Mouse (Mus musculus): Measurements from ENCODE around the gene Lrrtm1. TPM values are rescaled to one million over a fixed set of nuclear protein-coding genes. Genes with fewer than 3 reads are reported as not detected.

Gene Lrrtm1
- polyA plus RNA-seq, 1 experiment from 2014 or later, result 0.94 TPM

DNA sequence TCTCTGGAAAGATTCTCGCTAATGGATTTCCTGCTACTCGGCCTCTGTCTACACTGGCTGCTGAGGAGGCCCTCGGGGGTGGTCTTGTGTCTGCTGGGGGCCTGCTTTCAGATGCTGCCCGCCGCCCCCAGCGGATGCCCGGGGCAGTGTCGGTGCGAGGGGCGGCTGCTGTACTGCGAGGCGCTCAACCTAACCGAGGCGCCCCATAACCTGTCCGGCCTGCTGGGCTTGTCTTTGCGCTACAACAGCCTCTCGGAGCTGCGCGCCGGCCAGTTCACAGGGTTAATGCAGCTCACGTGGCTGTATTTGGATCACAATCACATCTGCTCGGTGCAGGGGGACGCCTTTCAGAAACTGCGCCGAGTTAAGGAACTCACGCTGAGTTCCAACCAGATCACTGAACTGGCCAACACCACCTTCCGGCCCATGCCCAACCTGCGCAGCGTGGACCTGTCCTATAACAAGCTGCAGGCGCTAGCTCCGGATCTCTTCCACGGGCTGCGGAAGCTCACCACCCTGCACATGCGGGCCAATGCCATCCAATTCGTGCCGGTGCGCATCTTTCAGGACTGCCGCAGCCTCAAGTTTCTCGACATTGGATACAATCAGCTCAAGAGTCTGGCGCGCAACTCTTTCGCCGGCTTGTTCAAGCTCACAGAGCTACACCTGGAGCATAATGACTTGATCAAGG lies 1.2 kb downstream of the Lrrtm1 start:
- Histone ChIP-seq H3K9ac (0 out of 2 replicates have a peak overlapping the region, but pooled peaks have one; percentile 6), H3K4me1 (replicated peaks) (peaks cover 21% of the 10 kb centered on the region), H3K4me3 (peak overlapping the region; percentile 51), H3K36me3 (no peaks in the 10 kb centered on the region), H3K9me3 (replicated peaks) (no peaks in the 10 kb centered on the region), H3K4me2 (peak overlapping the region; percentile 89), H3K27me3 (peaks cover 67% of the 10 kb centered on the region), H3K27ac (no peak overlapping the region)
- 0 out of 2 replicates have a peak, but pooled peaks have one; percentile 10 for ATAC-seq (replicated peaks; ENCODE audit: insufficient number of reproducible peaks, insufficient read depth, low FRiP score, low read depth)
- under 1% methylated on average over 43 of the region's 43 CpGs for WGBS

DNA sequence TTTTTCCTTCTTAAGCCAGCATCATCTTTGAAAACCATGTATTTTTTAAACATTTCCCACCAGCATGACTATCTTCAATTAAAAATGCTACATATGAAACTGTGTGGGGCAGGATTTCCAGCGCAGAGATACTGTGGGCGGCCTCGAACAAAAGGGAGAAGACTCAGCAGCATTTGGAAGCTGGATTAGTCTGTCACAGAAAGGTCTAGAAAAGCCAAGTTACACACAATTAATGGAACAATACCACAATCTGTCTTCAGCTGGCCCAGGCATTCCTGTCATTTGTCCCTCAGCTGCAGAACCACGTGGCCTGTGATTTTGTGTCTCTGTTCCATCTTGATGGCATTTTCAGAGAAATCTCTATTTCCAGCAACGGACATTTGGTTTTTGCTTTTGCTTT lies 11.0 kb downstream of the Lrrtm1 start:
- Histone ChIP-seq H3K4me1 (replicated peaks) (no peaks in the 10 kb centered on the region), H3K36me3 (no peaks in the 10 kb centered on the region), H3K27me3 (no peaks in the 10 kb centered on the region), H3K4me2 (no peak overlapping the region), H3K9ac (no peak overlapping the region), H3K9me3 (replicated peaks) (no peaks in the 10 kb centered on the region), H3K4me3 (no peak overlapping the region), H3K27ac (no peak overlapping the region)
- no peak for ATAC-seq (replicated peaks; ENCODE audit: insufficient number of reproducible peaks, insufficient read depth, low FRiP score, low read depth)
- 72% methylated on average over 5 of the region's 5 CpGs for WGBS

DNA sequence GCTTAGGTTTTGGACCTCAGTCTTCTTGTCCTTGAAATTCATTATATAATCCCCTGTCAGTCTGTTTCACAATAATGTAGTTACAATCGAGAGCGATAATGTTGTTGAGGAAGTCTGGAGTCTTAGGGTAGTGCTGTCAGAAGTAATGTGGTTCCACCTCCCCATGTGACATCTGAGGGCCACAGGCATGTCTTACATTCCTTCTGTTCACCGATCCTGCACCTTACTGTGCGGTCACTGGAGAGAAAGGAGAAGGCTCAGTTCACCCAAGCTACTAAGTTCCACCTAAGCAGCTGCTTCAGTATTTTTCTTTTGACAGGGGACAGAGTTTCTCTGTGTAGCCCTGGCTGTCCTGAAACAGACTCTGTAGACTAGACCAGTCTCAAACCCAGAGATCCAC lies 13.9 kb downstream of the Lrrtm1 start:
- H3K4me1 ChIP-seq (replicated peaks), result no peaks in the 10 kb centered on the region
- ATAC-seq (replicated peaks; ENCODE audit: insufficient number of reproducible peaks, insufficient read depth, low FRiP score, low read depth), result no peak
- no peak overlapping the region for H3K4me3 ChIP-seq
- H3K9ac ChIP-seq, result no peak overlapping the region
- H3K36me3 ChIP-seq, result no peaks in the 10 kb centered on the region
- H3K4me2 ChIP-seq, result no peak overlapping the region
- H3K9me3 ChIP-seq (replicated peaks), result no peaks in the 10 kb centered on the region
- WGBS, result 83% methylated on average over 4 of the region's 4 CpGs
- no peak overlapping the region for H3K27ac ChIP-seq
- no peaks in the 10 kb centered on the region for H3K27me3 ChIP-seq

DNA sequence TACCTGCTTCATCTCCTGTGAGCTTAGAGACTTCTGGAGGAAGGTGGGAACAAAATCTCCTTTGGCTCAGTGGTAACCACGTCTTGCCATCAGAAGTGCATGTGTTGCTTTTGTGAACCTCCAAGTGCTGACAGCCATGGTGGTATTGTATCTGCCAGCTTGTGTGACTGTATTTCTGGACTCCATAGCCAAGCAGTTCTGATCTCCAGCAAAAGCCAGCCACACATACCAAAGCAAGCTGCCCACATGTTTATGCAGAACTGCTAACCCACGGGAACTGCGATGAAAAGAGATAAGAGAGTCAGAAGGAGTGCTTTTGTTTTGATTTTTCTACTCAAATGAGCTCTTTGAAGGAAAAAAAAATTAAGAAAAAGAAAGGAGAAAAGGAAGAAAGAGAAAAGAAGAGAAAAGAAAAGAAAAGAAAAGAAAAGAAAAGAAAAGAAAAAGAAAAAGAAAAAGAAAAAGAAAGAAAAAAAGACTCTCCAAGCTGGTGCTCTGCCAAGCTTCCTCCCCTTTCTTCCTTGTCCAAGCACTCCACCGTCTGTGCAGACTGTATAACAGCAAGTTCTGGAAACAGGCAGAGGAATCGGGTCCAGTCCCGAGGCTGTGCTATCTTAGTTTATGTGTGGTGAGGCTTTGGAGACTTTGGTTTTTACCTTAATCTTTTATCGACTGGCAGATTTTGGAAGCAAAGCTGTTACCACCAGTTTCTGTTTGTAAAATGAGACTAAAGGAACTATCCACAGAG lies 15.0 kb downstream of the Lrrtm1 start:
- no peak overlapping the region for H3K27ac ChIP-seq
- H3K4me1 ChIP-seq (replicated peaks), result no peaks in the 10 kb centered on the region
- no peak overlapping the region for H3K9ac ChIP-seq
- no peak overlapping the region for H3K4me3 ChIP-seq
- ATAC-seq (replicated peaks; ENCODE audit: insufficient number of reproducible peaks, insufficient read depth, low FRiP score, low read depth), result no peak
- no peak overlapping the region for H3K4me2 ChIP-seq
- no peaks in the 10 kb centered on the region for H3K27me3 ChIP-seq
- no peaks in the 10 kb centered on the region for H3K9me3 ChIP-seq (replicated peaks)
- H3K36me3 ChIP-seq, result no peaks in the 10 kb centered on the region
- 27% methylated on average over 7 of the region's 7 CpGs for WGBS

DNA sequence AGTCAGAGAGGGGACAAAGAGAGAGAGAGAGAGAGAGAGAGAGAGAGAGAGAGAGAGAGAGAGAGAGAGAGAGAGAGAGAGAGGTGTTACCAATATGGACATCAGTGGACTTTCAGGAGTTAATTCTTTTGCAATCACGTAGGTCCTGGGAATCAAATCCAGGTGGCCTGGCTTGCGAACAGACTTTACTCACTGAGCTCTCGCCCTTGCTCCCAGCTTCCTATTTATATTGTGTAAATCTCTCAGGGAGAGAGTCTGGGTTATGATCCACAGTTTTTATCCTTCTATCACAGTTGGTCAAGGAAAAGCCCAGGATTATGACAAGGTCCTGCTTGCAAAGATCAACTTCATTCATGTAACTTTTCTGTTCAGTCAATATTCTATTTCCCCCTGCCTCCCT lies 22.7 kb downstream of the Lrrtm1 start:
- no peak for ATAC-seq (replicated peaks; ENCODE audit: insufficient number of reproducible peaks, insufficient read depth, low FRiP score, low read depth)
- H3K4me3 ChIP-seq, result no peak overlapping the region
- WGBS, result 57% methylated on average over 3 of the region's 3 CpGs

DNA sequence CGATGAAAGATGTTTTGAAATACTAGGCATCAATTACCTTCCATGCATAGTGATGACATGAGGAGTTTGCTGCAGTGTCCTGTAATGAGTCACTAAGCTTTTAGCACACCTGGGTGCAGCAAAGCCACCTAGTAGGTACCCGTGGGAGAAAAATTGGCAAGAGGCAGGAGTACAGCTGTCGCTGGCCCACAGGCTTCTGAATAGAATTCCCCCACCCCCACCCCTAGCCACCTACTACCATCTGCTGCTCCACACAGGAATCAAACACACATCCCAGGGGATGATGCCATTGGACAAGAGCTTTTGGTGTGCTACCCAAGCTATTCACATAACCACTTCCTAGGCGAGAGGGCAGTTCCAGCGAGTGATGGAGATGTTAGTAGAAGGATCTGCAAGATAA lies 36.3 kb downstream of the Lrrtm1 start:
- Histone ChIP-seq H3K4me2 (no peak overlapping the region), H3K9ac (no peak overlapping the region), H3K27ac (no peak overlapping the region), H3K9me3 (replicated peaks) (no peaks in the 10 kb centered on the region), H3K4me3 (no peak overlapping the region), H3K27me3 (no peaks in the 10 kb centered on the region), H3K36me3 (no peaks in the 10 kb centered on the region), H3K4me1 (replicated peaks) (no peaks in the 10 kb centered on the region)
- no peak for ATAC-seq (replicated peaks; ENCODE audit: insufficient number of reproducible peaks, insufficient read depth, low FRiP score, low read depth)
- 76% methylated on average over 5 of the region's 5 CpGs for WGBS

More for the DNA sequence above, 22.7 kb downstream of the Lrrtm1 start:
- H3K9me3 ChIP-seq (replicated peaks), result no peaks in the 10 kb centered on the region
- H3K4me2 ChIP-seq, result no peak overlapping the region
- H3K9ac ChIP-seq, result no peak overlapping the region
- H3K4me1 ChIP-seq (replicated peaks), result no peaks in the 10 kb centered on the region
- H3K27me3 ChIP-seq, result no peaks in the 10 kb centered on the region
- H3K36me3 ChIP-seq, result no peaks in the 10 kb centered on the region
- no peak overlapping the region for H3K27ac ChIP-seq

DNA sequence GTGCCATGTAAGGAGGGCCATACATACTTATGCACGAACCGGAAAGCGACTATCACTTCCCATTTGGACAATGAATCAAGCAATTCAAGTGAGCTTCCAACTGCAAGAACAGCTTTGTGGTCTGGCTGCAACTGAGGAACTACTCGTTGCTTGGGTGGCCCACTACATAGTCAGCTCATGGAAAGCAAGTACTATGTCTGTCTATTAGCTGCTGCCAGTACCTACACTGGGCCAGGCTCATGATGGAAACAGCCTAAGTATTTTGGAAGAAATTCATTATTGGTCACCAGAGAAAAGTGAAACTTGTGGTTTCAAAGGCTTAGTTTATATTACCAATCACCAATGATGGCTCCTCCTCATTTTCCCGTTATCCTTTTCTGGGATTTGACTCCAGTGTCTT lies 43.8 kb downstream of the Lrrtm1 start:
- WGBS, result 78% methylated on average over 5 of the region's 5 CpGs
- H3K9ac ChIP-seq, result no peak overlapping the region
- H3K27ac ChIP-seq, result no peak overlapping the region
- no peaks in the 10 kb centered on the region for H3K27me3 ChIP-seq
- no peak overlapping the region for H3K4me2 ChIP-seq
- no peaks in the 10 kb centered on the region for H3K4me1 ChIP-seq (replicated peaks)
- no peak for ATAC-seq (replicated peaks; ENCODE audit: insufficient number of reproducible peaks, insufficient read depth, low FRiP score, low read depth)
- no peak overlapping the region for H3K4me3 ChIP-seq
- H3K36me3 ChIP-seq, result no peaks in the 10 kb centered on the region
- no peaks in the 10 kb centered on the region for H3K9me3 ChIP-seq (replicated peaks)

DNA sequence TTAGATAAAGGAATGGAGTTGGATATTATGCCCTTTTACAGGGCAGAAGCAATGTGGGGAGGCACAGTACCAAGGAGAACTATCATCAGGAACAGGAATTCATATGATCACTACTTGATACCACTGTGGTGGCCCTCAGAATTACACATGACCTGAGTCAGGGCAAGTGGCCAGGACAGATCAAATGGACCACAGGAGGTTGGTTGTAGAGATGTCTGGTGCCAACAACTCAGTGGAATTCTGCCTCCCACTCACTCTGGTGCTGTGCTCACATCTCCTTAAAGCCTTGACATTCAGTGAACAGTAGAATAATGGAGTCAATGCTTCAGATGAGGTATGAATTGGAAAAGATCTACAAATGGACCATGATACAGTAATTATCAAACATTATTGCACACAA lies 45.9 kb downstream of the Lrrtm1 start:
- Histone ChIP-seq H3K9me3 (replicated peaks) (no peaks in the 10 kb centered on the region), H3K9ac (no peak overlapping the region), H3K4me1 (replicated peaks) (no peaks in the 10 kb centered on the region), H3K4me3 (no peak overlapping the region), H3K27ac (no peak overlapping the region), H3K4me2 (no peak overlapping the region), H3K27me3 (no peaks in the 10 kb centered on the region), H3K36me3 (no peaks in the 10 kb centered on the region)
- ATAC-seq (replicated peaks; ENCODE audit: insufficient number of reproducible peaks, insufficient read depth, low FRiP score, low read depth), result no peak

DNA sequence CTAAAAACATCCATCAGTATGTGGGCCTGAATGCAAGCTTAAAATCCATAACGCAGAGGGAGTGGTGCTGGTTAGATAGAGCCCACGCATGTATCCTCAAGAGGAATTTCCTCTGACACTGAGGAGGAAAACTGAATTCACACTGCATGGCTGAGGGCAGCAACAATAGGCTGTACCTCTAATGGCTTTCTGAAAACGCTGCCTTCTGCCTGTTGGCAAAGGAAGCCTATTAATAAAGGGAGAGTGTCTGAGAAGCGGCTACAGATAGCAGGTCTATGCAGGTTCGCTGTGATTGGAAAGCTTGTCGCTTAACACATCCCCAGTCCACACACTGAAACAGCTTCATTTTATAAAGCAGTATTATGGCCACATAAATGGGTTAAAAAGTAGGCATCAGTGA lies 48.9 kb downstream of the Lrrtm1 start:
- no peaks in the 10 kb centered on the region for H3K36me3 ChIP-seq
- no peaks in the 10 kb centered on the region for H3K4me1 ChIP-seq (replicated peaks)
- WGBS, result 64% methylated on average over 6 of the region's 6 CpGs
- no peak overlapping the region for H3K4me2 ChIP-seq
- no peak overlapping the region for H3K9ac ChIP-seq
- no peak for ATAC-seq (replicated peaks; ENCODE audit: insufficient number of reproducible peaks, insufficient read depth, low FRiP score, low read depth)
- H3K9me3 ChIP-seq (replicated peaks), result no peaks in the 10 kb centered on the region
- H3K27me3 ChIP-seq, result no peaks in the 10 kb centered on the region
- no peak overlapping the region for H3K27ac ChIP-seq
- no peak overlapping the region for H3K4me3 ChIP-seq

DNA sequence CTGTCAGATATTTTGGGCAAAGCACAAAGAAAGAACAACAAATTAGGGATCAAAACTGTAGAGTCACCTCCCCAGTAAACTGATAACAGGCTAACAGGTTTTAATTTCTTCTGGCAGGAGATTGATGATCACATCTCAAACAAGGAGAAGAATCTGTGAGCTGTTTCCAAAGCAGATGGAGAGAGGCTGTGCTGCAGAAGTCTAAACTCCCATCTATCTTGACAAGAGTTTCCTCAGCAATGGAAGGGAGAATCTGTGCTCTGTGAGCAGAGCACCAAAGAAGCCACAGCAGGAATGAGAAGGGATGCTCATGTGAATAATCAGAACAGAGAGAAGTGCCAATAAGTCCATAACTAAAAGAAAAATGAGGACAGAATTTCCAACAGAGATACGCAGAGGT lies 58.8 kb downstream of the Lrrtm1 start:
- ATAC-seq (replicated peaks; ENCODE audit: insufficient number of reproducible peaks, insufficient read depth, low FRiP score, low read depth), result no peak
- no peaks in the 10 kb centered on the region for H3K27me3 ChIP-seq
- 69% methylated on average over 1 of the region's 1 CpGs for WGBS
- no peaks in the 10 kb centered on the region for H3K9me3 ChIP-seq (replicated peaks)
- H3K9ac ChIP-seq, result no peak overlapping the region
- no peak overlapping the region for H3K4me3 ChIP-seq
- H3K27ac ChIP-seq, result no peak overlapping the region
- no peak overlapping the region for H3K4me2 ChIP-seq
- no peaks in the 10 kb centered on the region for H3K36me3 ChIP-seq
- H3K4me1 ChIP-seq (replicated peaks), result no peaks in the 10 kb centered on the region

DNA sequence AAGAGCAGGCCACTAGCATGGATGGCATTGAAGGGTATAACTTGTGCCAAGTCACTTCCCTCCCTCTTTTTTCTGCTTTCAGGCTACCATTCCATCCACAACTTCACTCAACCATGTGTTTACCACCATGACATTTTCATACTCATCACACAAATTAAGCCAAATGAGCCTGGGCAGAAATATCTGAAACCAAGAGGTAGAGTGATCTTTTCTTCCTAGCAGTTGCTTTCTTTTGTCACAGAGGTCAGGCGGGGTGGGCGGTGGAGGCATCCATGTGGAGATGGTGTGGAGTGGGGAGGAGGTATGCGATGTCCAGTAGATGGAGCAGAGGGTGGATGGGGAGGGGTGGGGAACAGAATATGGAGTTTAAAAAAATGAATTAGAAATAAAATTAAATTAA lies 64.3 kb downstream of the Lrrtm1 start:
- Histone ChIP-seq H3K27ac (no peak overlapping the region), H3K9me3 (replicated peaks) (no peaks in the 10 kb centered on the region), H3K27me3 (no peaks in the 10 kb centered on the region), H3K9ac (no peak overlapping the region), H3K4me2 (no peak overlapping the region), H3K4me1 (replicated peaks) (no peaks in the 10 kb centered on the region), H3K36me3 (no peaks in the 10 kb centered on the region), H3K4me3 (no peak overlapping the region)
- no peak for ATAC-seq (replicated peaks; ENCODE audit: insufficient number of reproducible peaks, insufficient read depth, low FRiP score, low read depth)
- WGBS, result 92% methylated on average over 3 of the region's 3 CpGs

Measured in heart, embryonic 15.5 days (tissue).